Mouse (Mus musculus) kidney, embryonic 15.5 days (tissue): ENCODE data around the gene Irx1. TPM values are rescaled to one million over a fixed set of nuclear protein-coding genes. Genes with fewer than 3 reads are reported as not detected.

Experiments used
- ATAC-seq: fragments of 200-750 bp; cut with Nextera tagmentation; replicated peaks from 2 replicates; pipeline ENCODE4 v1.8.0; 2017; ENCODE audit warnings: moderate TSS enrichment; ENCODE audit not compliant: low FRiP score
- H3K27ac ChIP-seq: fragments of 300-500 bp; sonication (generic); 2 replicates; pipeline ENCODE4 v1.5.1; 2015; ENCODE audit warnings: mild to moderate bottlenecking, inconsistent platforms
- H3K27me3 ChIP-seq: fragments of 300-500 bp; sonication (generic); 2 replicates; pipeline ENCODE4 v1.6.1; 2015; ENCODE audit warnings: inconsistent platforms
- H3K36me3 ChIP-seq: fragments of 300-500 bp; sonication (generic); 2 replicates; pipeline ENCODE4 v1.6.1; 2015; ENCODE audit warnings: inconsistent platforms
- H3K4me1 ChIP-seq: fragments of 300-500 bp; sonication (generic); 2 replicates; pipeline ENCODE4 v1.6.1; 2015; ENCODE audit warnings: inconsistent platforms
- H3K4me2 ChIP-seq: fragments of 300-500 bp; sonication (generic); 2 replicates; pipeline ENCODE4 v1.6.1; 2015; ENCODE audit warnings: moderate library complexity, mild to moderate bottlenecking, inconsistent platforms
- H3K4me3 ChIP-seq: fragments of 300-500 bp; sonication (generic); replicated peaks from 2 replicates; pipeline ENCODE4 v1.5.1; 2015; ENCODE audit warnings: mild to moderate bottlenecking, inconsistent platforms
- H3K9ac ChIP-seq: fragments of 300-500 bp; sonication (generic); 2 replicates; pipeline ENCODE4 v1.6.1; 2015; ENCODE audit warnings: mild to moderate bottlenecking, inconsistent platforms
- H3K9me3 ChIP-seq: fragments of 300-500 bp; sonication (generic); replicated peaks from 2 replicates; pipeline ENCODE4 v1.6.1; 2016; ENCODE audit warnings: inconsistent platforms
- WGBS: fragments of 180-500 bp; shearing (Covaris S2); methylation state at CpG from one replicate; pipeline ENCODE4 v1.1.7; 2015; ENCODE audit warnings: mixed read lengths; 5-methylcytosine and 5-hydroxymethylcytosine counted together
- polyA plus RNA-seq: library from polyadenylated mRNA; unstranded; fragments of >200 nt; fragmentation: Nextera tagmentation; extraction: Ambion mirVana; gene quantifications from 2 replicates; pipeline ENCODE4 v1.2.1, GENCODE M21; 2015

The Irx1 gene
- polyA plus RNA-seq, 1 experiment from 2014 or later, result 4.9 TPM

DNA sequence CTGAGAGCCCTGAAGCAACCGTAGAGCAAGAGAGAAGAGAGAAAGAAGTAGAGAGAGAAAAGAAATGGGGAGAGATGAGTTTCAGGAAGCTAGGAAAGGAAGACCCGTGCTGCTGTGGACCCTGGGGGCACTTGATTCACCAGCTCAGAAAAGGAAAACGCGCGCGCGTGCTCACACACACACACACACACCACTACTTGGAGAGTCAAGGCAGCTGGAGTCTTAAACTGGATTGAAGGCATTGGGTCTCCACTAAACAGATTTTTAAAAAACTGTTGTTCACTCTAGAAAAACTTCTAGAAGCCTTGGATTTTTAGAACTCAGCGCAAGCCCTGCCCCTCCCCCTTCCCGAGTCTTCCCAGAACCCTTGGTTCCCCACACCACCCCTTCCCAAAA lies 3.2 kb downstream of the Irx1 start:
- H3K4me2 ChIP-seq, result peak overlapping the region; percentile 48; the same call in 1 of the 2 replicates
- peaks cover 98% of the 10 kb centered on the region for H3K27me3 ChIP-seq
- 3% methylated on average over 9 of the region's 9 CpGs for WGBS
- no peaks in the 10 kb centered on the region for H3K36me3 ChIP-seq
- ATAC-seq, result no peak
- no peak overlapping the region for H3K27ac ChIP-seq
- no peaks in the 10 kb centered on the region for H3K9me3 ChIP-seq
- no peak overlapping the region for H3K9ac ChIP-seq
- H3K4me3 ChIP-seq, result peak overlapping the region; percentile 33
- peaks cover 40% of the 10 kb centered on the region for H3K4me1 ChIP-seq

DNA sequence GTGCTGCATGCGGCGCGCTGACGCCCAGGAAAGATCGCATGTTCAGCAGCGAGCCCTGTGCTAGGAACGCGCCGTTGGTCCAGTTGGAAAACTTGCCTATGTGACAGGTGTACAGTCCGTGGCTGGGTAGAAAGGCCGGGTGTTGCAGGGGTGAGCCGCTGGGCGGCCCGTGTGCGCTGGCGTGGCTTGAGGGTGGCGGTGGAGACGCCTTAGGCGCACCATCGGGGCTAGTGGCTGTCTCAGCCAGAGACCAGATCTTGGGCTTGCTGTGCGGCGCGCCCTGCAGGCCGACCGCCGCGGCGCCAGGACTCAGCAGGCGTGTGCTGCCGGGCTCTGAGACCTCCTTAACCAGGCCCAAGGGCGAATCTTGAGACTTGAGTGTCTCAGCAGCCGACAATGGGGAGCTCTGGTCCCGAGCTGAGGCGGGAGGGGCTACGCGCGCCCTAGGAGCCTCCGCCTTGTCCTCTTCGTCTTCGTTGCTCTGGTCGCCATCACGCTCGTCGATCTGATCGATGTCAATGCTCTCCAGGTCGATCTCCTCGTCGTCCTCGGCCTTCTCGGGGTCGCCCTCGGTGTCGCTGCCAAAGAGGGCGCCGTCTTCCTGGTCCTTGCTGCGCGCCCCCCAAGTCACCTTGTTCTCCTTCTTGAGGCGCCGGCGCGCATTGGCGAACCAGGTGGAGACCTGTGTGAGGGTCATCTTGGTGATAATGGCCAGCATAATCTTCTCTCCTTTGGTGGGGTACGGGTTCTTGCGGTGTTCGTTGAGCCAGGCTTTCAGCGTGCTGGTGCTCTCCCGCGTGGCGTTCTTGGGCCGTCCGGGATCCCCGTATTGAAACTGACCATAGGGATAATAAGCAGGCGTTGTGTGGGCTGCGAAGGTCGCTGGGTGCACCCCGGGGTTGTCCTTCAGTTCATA lies 3.9 kb downstream of the Irx1 start:
- H3K27ac ChIP-seq, result no peak overlapping the region
- no peaks in the 10 kb centered on the region for H3K36me3 ChIP-seq
- ATAC-seq, result 0 out of 2 replicates have a peak, but pooled peaks have one; percentile 19
- peaks cover 40% of the 10 kb centered on the region for H3K4me1 ChIP-seq
- WGBS, result 1% methylated on average over 76 of the region's 76 CpGs
- no peak overlapping the region for H3K9ac ChIP-seq
- H3K4me3 ChIP-seq, result peak overlapping the region; percentile 33
- peaks cover 98% of the 10 kb centered on the region for H3K27me3 ChIP-seq
- peak overlapping the region; percentile 48 for H3K4me2 ChIP-seq
- H3K9me3 ChIP-seq, result no peaks in the 10 kb centered on the region

DNA sequence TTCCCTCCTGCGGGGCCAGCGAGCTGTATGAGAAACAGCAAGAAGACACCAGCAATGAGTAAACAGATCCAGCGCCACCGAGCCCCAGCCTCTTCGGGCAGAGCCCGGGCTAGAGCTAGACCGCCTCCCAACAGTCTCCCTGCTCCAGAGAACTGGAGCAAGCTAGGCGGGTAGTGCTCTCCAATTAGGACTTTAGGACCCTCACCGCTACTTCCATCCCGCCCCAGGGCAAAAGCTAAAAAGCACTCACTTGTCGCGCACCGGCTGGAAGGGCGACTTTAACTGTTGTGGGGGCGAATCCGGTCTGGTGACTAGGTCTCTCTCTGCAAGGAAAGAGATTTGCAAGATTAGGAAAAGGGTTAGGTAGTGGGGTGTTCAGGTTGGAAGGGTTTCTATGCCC lies 4.9 kb downstream of the Irx1 start:
- Histone ChIP-seq H3K9ac (no peak overlapping the region), H3K27me3 (peaks cover 98% of the 10 kb centered on the region), H3K4me3 (peak overlapping the region; percentile 33), H3K4me2 (peak overlapping the region; percentile 48), H3K9me3 (no peaks in the 10 kb centered on the region), H3K4me1 (peaks cover 32% of the 10 kb centered on the region), H3K36me3 (no peaks in the 10 kb centered on the region), H3K27ac (0 out of 2 replicates have a peak overlapping the region, but pooled peaks have one; percentile 13)
- under 1% methylated on average over 16 of the region's 16 CpGs for WGBS
- no peak for ATAC-seq

GRCm38 (mm10) chr13:71957811-71958351 lies 5.6 kb downstream of the Irx1 start:
- Histone ChIP-seq H3K27me3 (peaks cover 98% of the 10 kb centered on the region), H3K4me3 (peak overlapping the region; percentile 33; the same call in 1 of the 2 replicates), H3K9ac (no peak overlapping the region), H3K4me2 (peak overlapping the region; percentile 48; the same call in 1 of the 2 replicates), H3K27ac (no peak overlapping the region), H3K9me3 (no peaks in the 10 kb centered on the region), H3K36me3 (no peaks in the 10 kb centered on the region), H3K4me1 (peaks cover 24% of the 10 kb centered on the region)
- no peak for ATAC-seq
- WGBS, result 3% methylated on average over 21 of the region's 21 CpGs

- Histone ChIP-seq H3K27me3 (peaks cover 98% of the 10 kb centered on the region), H3K27ac (no peak overlapping the region), H3K9me3 (no peaks in the 10 kb centered on the region), H3K4me1 (peaks cover 17% of the 10 kb centered on the region), H3K36me3 (no peaks in the 10 kb centered on the region), H3K4me2 (no peak overlapping the region), H3K4me3 (no peak overlapping the region), H3K9ac (no peak overlapping the region)
- ATAC-seq, result no peak
- WGBS, result 2% methylated on average over 18 of the region's 18 CpGs
These were observed 6.4 kb downstream of the Irx1 start for GRCm38 (mm10) chr13:71957147-71957546.

- ATAC-seq, result peak; percentile 61; the same call in 1 of the 2 replicates
- Histone ChIP-seq H3K27ac (no peak overlapping the region), H3K4me1 (peaks cover 16% of the 10 kb centered on the region), H3K4me2 (no peak overlapping the region), H3K9ac (no peak overlapping the region), H3K27me3 (peaks cover 100% of the 10 kb centered on the region), H3K36me3 (no peaks in the 10 kb centered on the region), H3K9me3 (no peaks in the 10 kb centered on the region), H3K4me3 (no peak overlapping the region)
- under 1% methylated on average over 9 of the region's 9 CpGs for WGBS
These were observed 7.0 kb downstream of the Irx1 start for GRCm38 (mm10) chr13:71956481-71956880.

DNA sequence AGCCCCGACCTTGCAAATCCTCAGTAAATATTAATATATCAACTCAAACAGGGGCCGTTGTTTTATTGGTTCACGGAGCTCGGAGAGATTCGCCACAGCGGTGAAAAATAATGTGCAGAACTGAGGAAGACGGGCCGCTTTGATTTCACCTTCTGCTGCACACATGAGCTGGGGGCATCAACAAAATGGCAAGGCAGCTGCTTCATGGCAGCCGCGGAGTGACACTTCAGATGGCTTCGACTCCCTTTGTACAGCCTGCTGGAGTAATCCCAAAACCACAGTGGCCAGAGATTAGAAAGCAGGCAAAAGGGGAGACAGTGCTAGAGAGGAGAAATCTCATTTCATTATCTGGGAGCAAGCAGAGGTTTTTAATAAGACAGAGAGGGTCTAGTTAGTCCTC lies 11.6 kb downstream of the Irx1 start:
- no peaks in the 10 kb centered on the region for H3K9me3 ChIP-seq
- no peaks in the 10 kb centered on the region for H3K4me1 ChIP-seq
- ATAC-seq, result no peak
- WGBS, result 41% methylated on average over 11 of the region's 11 CpGs
- peaks cover 98% of the 10 kb centered on the region for H3K27me3 ChIP-seq
- H3K4me2 ChIP-seq, result no peak overlapping the region
- no peaks in the 10 kb centered on the region for H3K36me3 ChIP-seq
- H3K9ac ChIP-seq, result no peak overlapping the region
- H3K27ac ChIP-seq, result no peak overlapping the region
- H3K4me3 ChIP-seq, result no peak overlapping the region

GRCm38 (mm10) chr13:71949859-71950258 lies 13.7 kb downstream of the Irx1 start:
- 57% methylated on average over 5 of the region's 5 CpGs for WGBS
- Histone ChIP-seq H3K4me2 (no peak overlapping the region), H3K4me3 (no peak overlapping the region), H3K4me1 (no peaks in the 10 kb centered on the region), H3K9me3 (no peaks in the 10 kb centered on the region), H3K9ac (no peak overlapping the region), H3K27me3 (peaks cover 81% of the 10 kb centered on the region), H3K27ac (no peak overlapping the region), H3K36me3 (no peaks in the 10 kb centered on the region)
- ATAC-seq, result no peak

DNA sequence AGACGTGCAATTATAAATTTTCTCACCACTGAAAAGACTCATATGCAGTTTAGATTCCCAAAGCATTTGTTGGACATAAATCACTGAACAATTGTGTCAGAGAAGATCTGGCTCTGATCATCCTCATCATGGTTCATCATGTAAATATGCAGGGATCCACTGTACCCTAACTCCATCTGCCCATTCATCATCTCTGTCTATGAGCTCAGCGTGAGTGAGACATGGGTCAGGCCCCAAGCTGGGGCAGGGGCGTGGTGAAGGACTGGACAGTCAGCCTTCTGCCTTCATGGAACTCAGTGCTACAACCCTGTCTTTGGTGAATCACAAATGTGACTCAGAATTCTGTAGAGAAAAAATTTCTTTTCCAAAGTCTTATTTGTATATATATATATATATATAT lies 53.2 kb downstream of the Irx1 start:
- Histone ChIP-seq H3K9ac (no peak overlapping the region), H3K4me2 (no peak overlapping the region)
- WGBS, result 79% methylated on average over 3 of the region's 3 CpGs

More for the DNA sequence above, 53.2 kb downstream of the Irx1 start:
- Histone ChIP-seq H3K27ac (no peak overlapping the region), H3K36me3 (no peaks in the 10 kb centered on the region), H3K9me3 (no peaks in the 10 kb centered on the region), H3K4me1 (no peaks in the 10 kb centered on the region), H3K27me3 (no peaks in the 10 kb centered on the region), H3K4me3 (no peak overlapping the region)
- ATAC-seq, result no peak
